Mouse (Mus musculus): ENCODE data around the gene Map3k13.
"Not testable (repeated sequence)": the region's sequence is repeated elsewhere in the genome, so short reads cannot be mapped to it uniquely, and the experiment has no call there.

Map3k13 gene

GRCm38 (mm10) chr16:21807786-21808185 is 13.6 kb downstream of the Map3k13 start:
- DNase-seq (ENCODE audit: low spot score in 2 of 2) = not testable (repeated sequence)

- no peak for DNase-seq (ENCODE audit: low spot score in 2 of 2)
These were observed 19.2 kb downstream of the Map3k13 start for GRCm38 (mm10) chr16:21813164-21813834.

- DNase-seq (ENCODE audit: low spot score in 2 of 2) = peak; percentile 35 to 79
These were observed 20.9 kb downstream of the Map3k13 start for GRCm38 (mm10) chr16:21814861-21815668.

- no peak for DNase-seq (ENCODE audit: low spot score in 2 of 2)
These were observed 21.5 kb downstream of the Map3k13 start for GRCm38 (mm10) chr16:21815669-21816010.

- DNase-seq (ENCODE audit: low spot score in 2 of 2) = no peak
These were observed 24.0 kb downstream of the Map3k13 start for GRCm38 (mm10) chr16:21818132-21818531.

- no peak for DNase-seq (ENCODE audit: low spot score in 2 of 2)
These were observed 24.5 kb downstream of the Map3k13 start for GRCm38 (mm10) chr16:21818629-21819028.

- no peak for DNase-seq (ENCODE audit: low spot score in 2 of 2)
These were observed 31.5 kb downstream of the Map3k13 start for GRCm38 (mm10) chr16:21825612-21826031.

- no peak for DNase-seq (ENCODE audit: low spot score in 2 of 2)
These were observed 33.0 kb downstream of the Map3k13 start for GRCm38 (mm10) chr16:21827153-21827552.

GRCm38 (mm10) chr16:21827581-21827980 is 33.4 kb downstream of the Map3k13 start:
- DNase-seq (ENCODE audit: low spot score in 2 of 2) = no peak

GRCm38 (mm10) chr16:21829711-21830110 is 35.6 kb downstream of the Map3k13 start:
- DNase-seq (ENCODE audit: low spot score in 2 of 2) = no peak

- no peak for DNase-seq (ENCODE audit: low spot score in 2 of 2)
These were observed 36.6 kb downstream of the Map3k13 start for GRCm38 (mm10) chr16:21830784-21831183.

GRCm38 (mm10) chr16:21831764-21832163 is 37.6 kb downstream of the Map3k13 start:
- DNase-seq (ENCODE audit: low spot score in 2 of 2) = no peak

GRCm38 (mm10) chr16:21833469-21833868 is 39.3 kb downstream of the Map3k13 start:
- DNase-seq (ENCODE audit: low spot score in 2 of 2) = no peak

GRCm38 (mm10) chr16:21833970-21834369 is 39.8 kb downstream of the Map3k13 start:
- DNase-seq (ENCODE audit: low spot score in 2 of 2) = no peak

GRCm38 (mm10) chr16:21834866-21835583 is 40.9 kb downstream of the Map3k13 start:
- DNase-seq (ENCODE audit: low spot score in 2 of 2) = no peak

GRCm38 (mm10) chr16:21835584-21835931 is 41.4 kb downstream of the Map3k13 start:
- DNase-seq (ENCODE audit: low spot score in 2 of 2) = no peak

GRCm38 (mm10) chr16:21836311-21837072 is 42.3 kb downstream of the Map3k13 start:
- DNase-seq (ENCODE audit: low spot score in 2 of 2) = no peak

- DNase-seq (ENCODE audit: low spot score in 2 of 2) = no peak
These were observed 43.5 kb downstream of the Map3k13 start for GRCm38 (mm10) chr16:21837694-21838093.

- DNase-seq (ENCODE audit: low spot score in 2 of 2) = peak; percentile 65 to 75
These were observed 51.9 kb downstream of the Map3k13 start for GRCm38 (mm10) chr16:21845800-21846671.

- DNase-seq (ENCODE audit: low spot score in 2 of 2) = no peak
These were observed 54.3 kb downstream of the Map3k13 start for GRCm38 (mm10) chr16:21848444-21848843.

GRCm38 (mm10) chr16:21848847-21849246 is 54.7 kb downstream of the Map3k13 start:
- no peak for DNase-seq (ENCODE audit: low spot score in 2 of 2)
